In genomic region chr11:38443291-38443690, GRCm38 (mm10) we compare ENCODE assay signal across 16 mouse cellular contexts.
"Had no signal": no experiment of that assay in that cellular context is flagged by ENCODE, and none has a peak within 500 bp of the region (broad histone marks: within the 10 kb centered on the region; RNA-seq: fewer than 3 reads in every experiment).

No protein-coding gene starts in this region.

- DNase-seq: heart, postnatal 10 days; heart, postnatal 14 days; heart, postnatal 36 days; heart, postnatal 4 days; kidney, adult 11 months; kidney, adult 18-20 months; kidney, adult 2 months; kidney, adult 8-10 months; kidney, adult 9 months; kidney, postnatal 10 days; kidney, postnatal 14 days; kidney, postnatal 25 days; kidney, postnatal 36 days; kidney, postnatal 4 days; layer of hippocampus, adult 9-11 months; layer of hippocampus, postnatal 36 days had no signal
